Mouse (Mus musculus) testis, adult 10 weeks (tissue): ENCODE measurements around the gene Gpatch3. TPM values are rescaled to one million over a fixed set of nuclear protein-coding genes. Genes with fewer than 3 reads are reported as not detected.

Experiments used
- polyA plus RNA-seq: library from polyadenylated mRNA; stranded (reverse); fragments of 350-450 nt; fragmentation: Illumina TruSeq; extraction: RNeasy Lipid Tissue Mini Kit (QIAGEN cat#74804); gene quantifications from one replicate; pipeline ENCODE4 v1.2.3, GENCODE M21; 2014; ENCODE audit warnings: low read depth, low replicate concordance

Gene Gpatch3
- polyA plus RNA-seq, result 0.63 TPM

DNA sequence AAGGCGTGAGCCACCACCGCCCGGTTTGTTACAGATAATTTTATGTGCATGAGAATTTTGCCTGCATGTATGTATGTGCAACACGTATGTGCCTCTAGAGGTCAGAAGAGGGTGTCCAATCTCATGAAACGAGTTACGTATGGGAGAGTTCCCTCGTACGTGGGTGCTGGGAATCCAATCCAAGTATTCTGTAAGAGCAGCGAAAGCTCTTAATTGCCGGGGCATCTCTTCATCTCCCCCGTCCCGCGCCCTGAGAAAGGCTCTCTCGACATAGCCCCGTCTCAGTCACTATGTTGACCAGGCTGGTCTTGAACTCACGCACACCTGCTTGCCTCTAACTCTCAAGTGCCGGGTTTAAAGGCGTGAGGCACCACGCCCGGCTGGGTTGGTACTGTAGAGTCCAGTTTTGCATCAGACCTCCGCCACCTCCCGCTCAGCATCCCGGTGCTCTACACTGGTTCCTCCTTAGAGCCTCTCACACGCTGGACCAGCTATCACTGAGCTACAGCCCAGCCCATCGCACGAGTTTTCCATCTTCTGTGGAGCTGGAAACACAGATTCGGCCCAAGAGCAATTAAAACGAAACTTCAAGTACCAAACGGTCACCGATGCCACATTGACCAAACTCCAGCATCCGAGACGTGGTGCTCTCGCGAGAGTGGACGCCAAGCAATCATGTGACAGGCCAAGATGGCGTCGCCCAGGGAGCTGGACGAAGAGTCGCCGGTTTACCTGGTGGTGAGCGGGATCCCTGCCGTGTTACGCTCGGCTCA lies at the start of gene Gpatch3:
Gpatch3 (plus strand) TSS at position 676 of the 773 bp plus-strand sequence.

DNA sequence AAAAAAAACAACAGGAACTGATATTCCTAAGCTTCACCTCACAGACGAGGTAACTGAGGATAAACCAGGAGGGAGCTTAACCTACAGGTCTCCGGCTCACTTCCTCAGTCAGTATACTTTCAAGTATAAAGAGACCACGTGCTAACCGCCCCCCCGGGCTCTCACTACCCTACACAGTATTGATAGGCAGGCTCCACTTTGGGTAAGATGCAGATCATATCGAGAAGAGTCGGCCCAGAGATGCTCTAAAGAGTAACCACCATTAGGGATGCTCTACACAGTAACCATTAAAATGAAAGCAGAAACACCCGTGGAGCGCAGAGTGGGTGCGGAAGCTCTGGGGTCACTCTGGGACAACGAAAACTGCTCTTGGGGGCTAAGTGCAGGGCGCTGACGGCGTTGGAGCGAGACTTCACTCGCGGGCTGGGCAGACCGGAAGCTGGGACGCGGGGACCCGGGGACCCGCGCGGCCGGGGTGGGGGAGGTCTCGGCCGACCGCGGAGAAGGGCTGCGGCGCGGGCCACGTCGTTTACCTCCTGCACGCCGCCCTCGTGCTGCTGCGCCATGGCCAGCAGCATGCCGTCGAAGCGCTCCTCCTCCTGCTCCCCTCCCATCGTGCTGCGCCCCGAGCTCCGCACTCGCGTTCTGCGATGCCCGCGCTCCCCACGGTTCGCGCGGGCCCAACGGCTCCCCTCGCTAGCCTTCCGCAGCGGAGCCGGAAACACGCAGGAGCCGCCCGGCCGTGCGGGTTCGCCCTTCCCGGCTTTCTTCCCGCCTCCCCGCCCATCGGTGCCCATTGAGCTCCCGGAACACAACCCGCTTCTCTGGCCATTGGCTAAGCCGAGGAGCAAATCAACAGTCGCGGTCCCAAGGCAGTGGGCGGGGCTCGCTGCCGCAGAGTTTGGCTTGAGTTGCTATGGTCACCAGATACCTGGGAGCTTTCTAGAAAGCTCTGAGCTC lies 29.0 kb upstream of the Gpatch3 start, which contains the start of gene Nudc:
Nudc (minus strand) TSS at position 725 of the 960 bp plus-strand sequence.

DNA sequence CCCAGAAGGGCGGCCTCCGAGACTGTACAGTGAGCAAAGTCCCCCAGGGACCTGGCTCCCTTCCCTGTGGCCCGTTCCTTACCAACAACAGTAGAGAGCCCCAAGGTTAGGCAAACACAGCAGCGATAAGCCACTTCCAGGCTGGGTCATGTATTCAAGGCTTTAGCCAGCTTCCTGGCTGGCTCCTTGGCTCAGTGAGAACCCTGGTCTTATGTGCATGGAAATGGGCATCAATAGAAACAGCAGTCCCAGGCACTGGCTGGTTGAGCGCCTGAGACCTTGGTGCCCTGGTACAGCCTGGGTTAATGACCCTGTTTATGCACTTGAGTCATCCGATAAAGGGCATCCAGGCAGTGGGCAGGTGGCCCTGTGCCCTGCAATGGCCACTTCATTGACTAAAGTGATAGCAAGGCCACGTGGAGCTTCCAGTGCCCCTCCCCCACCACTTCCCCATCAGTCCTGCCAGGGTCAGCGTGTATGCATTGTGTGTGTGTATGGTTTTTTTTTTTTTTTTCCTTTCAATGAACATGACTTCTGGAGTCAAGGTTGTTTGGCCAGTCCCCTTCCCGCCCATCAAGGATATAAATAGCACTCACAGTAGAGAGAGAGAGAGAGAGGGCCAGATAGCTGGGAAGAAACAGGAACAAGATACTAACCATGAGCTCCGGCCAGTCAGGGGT lies 21.6 kb upstream of the Gpatch3 start, which contains the start of gene Nr0b2:
Nr0b2 (plus strand) TSS at position 609 of the 680 bp plus-strand sequence.

DNA sequence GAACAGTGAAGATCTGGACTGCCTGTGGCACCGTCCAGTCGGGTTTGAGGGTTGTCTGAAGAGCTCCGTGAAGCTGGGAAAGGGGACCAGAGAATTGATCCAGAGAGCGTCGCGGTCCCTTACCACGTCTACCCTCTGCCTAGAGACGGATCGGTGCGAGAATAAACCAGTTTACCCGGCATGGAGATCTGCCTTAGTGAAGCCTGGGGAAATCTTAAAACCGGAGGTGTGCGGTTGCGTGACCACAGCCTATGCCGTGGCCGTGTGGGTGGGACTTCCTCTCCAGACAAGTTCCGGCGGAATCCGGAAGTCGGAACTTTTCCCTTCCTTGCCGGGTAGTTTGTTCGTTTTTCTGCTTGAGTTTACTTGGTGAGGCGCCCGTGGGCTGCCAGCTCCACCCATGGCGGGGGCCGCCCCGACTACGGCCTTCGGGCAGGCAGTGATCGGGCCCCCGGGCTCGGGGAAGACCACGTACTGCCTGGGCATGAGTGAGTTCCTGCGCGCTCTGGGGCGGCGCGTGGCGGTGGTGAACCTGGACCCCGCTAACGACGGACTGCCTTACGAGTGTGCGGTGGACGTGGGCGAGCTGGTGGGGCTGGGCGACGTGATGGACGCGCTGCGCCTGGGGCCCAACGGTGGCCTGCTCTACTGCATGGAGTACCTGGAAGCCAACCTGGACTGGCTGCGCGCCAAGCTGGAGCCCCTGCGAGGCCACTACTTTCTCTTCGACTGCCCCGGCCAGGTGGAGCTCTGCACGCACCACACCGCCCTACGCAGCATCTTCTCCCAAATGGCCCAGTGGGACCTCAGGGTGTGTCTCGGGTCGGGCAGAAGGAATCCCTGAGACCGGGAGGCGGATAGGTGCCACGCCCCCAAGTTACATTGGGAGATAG lies 9.8 kb downstream of the Gpatch3 start, which contains the start of gene Gpn2:
Gpn2 (plus strand) TSS at position 304 of the 893 bp plus-strand sequence.

GRCm38 (mm10) chr4:133601721-133602218 lies 27.2 kb downstream of the Gpatch3 start, which contains the start of gene Sfn:
Sfn (minus strand) TSS chr4:133602168.

Other genes starting within 250 kb of the Gpatch3 start
- gene Wdtc1, start 221.3 kb upstream of the Gpatch3 start, polyA plus RNA-seq, result 34.7 TPM
- 1.8 TPM for gene Slc9a1, start 205.0 kb upstream of the Gpatch3 start, polyA plus RNA-seq
- gene Tent5b, start 94.6 kb upstream of the Gpatch3 start, polyA plus RNA-seq, result 2.5 TPM
- 0.62 TPM for gene Trnp1, start 76.2 kb upstream of the Gpatch3 start, polyA plus RNA-seq
- 0.15 TPM for gene Kdf1, start 55.8 kb upstream of the Gpatch3 start, polyA plus RNA-seq
- 41.2 TPM for gene Nudc, start 28.7 kb upstream of the Gpatch3 start, polyA plus RNA-seq
- gene Nr0b2, start 21.4 kb upstream of the Gpatch3 start, polyA plus RNA-seq, result not detected
- 0.66 TPM for gene Gpn2, start 9.6 kb downstream of the Gpatch3 start, polyA plus RNA-seq
- gene Sfn, start 27.4 kb downstream of the Gpatch3 start, polyA plus RNA-seq, result not detected
- gene Zdhhc18, start 75.4 kb downstream of the Gpatch3 start, polyA plus RNA-seq, result 0.32 TPM
- gene Pigv, start 97.9 kb downstream of the Gpatch3 start, polyA plus RNA-seq, result 2.9 TPM
- gene Arid1a, start 182.0 kb downstream of the Gpatch3 start, polyA plus RNA-seq, result 11.6 TPM